Comparison of ENCODE assay signal across 9 mouse cellular contexts in the genomic region with DNA sequence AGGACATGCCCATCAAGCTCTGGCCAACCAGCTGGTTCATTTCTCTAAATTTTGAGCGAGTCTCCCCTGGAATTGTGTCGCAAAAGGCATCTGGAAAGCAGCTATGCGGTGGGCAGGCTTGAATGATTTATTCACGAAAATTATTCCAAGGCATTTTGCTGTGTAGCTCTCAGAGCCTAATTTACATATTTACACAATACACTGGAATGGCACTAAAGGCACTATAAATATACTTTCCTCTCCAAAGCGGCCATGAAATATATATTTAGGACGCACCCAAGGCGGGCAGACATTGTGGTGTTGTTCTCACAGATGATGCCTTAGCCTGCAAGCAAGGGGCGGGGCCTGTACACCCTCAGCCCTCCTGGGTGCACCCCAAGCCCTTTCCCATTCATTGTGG.
DNase-seq lines count a peak whose midpoint lies in the region; ATAC-seq lines count a peak whose summit lies in the region.
"Had no signal": no experiment of that assay in that cellular context is flagged by ENCODE, and none has a peak within 500 bp of the region (broad histone marks: within the 10 kb centered on the region; RNA-seq: fewer than 3 reads in every experiment).

No protein-coding gene starts in this region.

- peak; percentile 13 to 19 for DNase-seq in frontal cortex, postnatal 14 days (ENCODE audit: low spot score in 2 of 2)
- DNase-seq in left cerebral cortex, adult 18-20 months (ENCODE audit: low spot score in 2 of 2) = peak; percentile 12 to 40
- no peak for DNase-seq in lung, postnatal 36 days
- no peak for DNase-seq in adrenal gland, postnatal 10 days
- DNase-seq in urinary bladder, adult 2 months (ENCODE audit: low spot score) = no peak
- DNase-seq in thymus, postnatal 4 days = no peak

- ATAC-seq in forebrain, embryonic 15.5 days (replicated peaks) = peak; percentile 35; the same call in 1 of the 2 replicates
- peak; percentile 64 for ATAC-seq in neural tube, embryonic 13.5 days (ENCODE audit: low read depth)

- no peak overlapping the region for H3K9ac ChIP-seq in forebrain, embryonic 15.5 days (replicated peaks)
- no peak overlapping the region for H3K9ac ChIP-seq in neural tube, embryonic 13.5 days

- peaks cover 18% of the 10 kb centered on the region for H3K4me1 ChIP-seq in forebrain, embryonic 15.5 days
- peaks cover 50% of the 10 kb centered on the region for H3K4me1 ChIP-seq in neural tube, embryonic 13.5 days (replicated peaks)

- H3K4me2 ChIP-seq in forebrain, embryonic 15.5 days (replicated peaks) = no peak overlapping the region
- no peak overlapping the region for H3K4me2 ChIP-seq in neural tube, embryonic 13.5 days

- H3K27ac ChIP-seq in forebrain, embryonic 15.5 days (replicated peaks) = peak overlapping the region; percentile 29
- H3K27ac ChIP-seq in neural tube, embryonic 13.5 days (replicated peaks) = peak overlapping the region; percentile 88

- H3K27me3 ChIP-seq in forebrain, embryonic 15.5 days = no peaks in the 10 kb centered on the region
- H3K27me3 ChIP-seq in neural tube, embryonic 13.5 days = peaks cover 52% of the 10 kb centered on the region

- no peak overlapping the region for H3K4me3 ChIP-seq in forebrain, embryonic 15.5 days
- no peak overlapping the region for H3K4me3 ChIP-seq in neural tube, embryonic 13.5 days
- H3K4me3 ChIP-seq: myocyte had no signal

- 48% methylated on average over 8 of the region's 8 CpGs for WGBS in forebrain, embryonic 15.5 days
- 28% methylated on average over 8 of the region's 8 CpGs for WGBS in neural tube, embryonic 13.5 days

- no peaks in the 10 kb centered on the region for H3K36me3 ChIP-seq in forebrain, embryonic 15.5 days
- H3K36me3 ChIP-seq in neural tube, embryonic 13.5 days = no peaks in the 10 kb centered on the region

- no peaks in the 10 kb centered on the region for H3K9me3 ChIP-seq in forebrain, embryonic 15.5 days
- H3K9me3 ChIP-seq in neural tube, embryonic 13.5 days = no peaks in the 10 kb centered on the region

Comparison
In these comparisons a context has a peak if more than half of its experiments do, and no peak if none do; other contexts are left out.
1. DNase-seq: peak in frontal cortex, postnatal 14 days (2 of 2) and left cerebral cortex, adult 18-20 months (2 of 2); none in lung, postnatal 36 days (single experiment), adrenal gland, postnatal 10 days (single experiment), urinary bladder, adult 2 months (single experiment) and thymus, postnatal 4 days (single experiment).